Mouse (Mus musculus) kidney, postnatal 0 days (tissue): ENCODE data around the gene Rps15. TPM values are rescaled to one million over a fixed set of nuclear protein-coding genes. Genes with fewer than 3 reads are reported as not detected.

ENCODE experiments used
- ATAC-seq: fragments of 200-750 bp; cut with Nextera tagmentation; replicated peaks from 2 replicates; pipeline ENCODE4 v1.8.0; 2017; ENCODE audit warnings: low read depth, moderate number of reproducible peaks, moderate TSS enrichment, moderate library complexity; ENCODE audit not compliant: low FRiP score
- DNase-seq: peaks from one replicate; pipeline ENCODE4 v3.0.0-alpha.2; 2016; ENCODE audit warnings: low spot score
- H3K27ac ChIP-seq: fragments of 300-500 bp; sonication (generic); 2 replicates; pipeline ENCODE4 v1.5.1; 2014; ENCODE audit warnings: mild to moderate bottlenecking
- H3K27me3 ChIP-seq: fragments of 300-500 bp; sonication (generic); 2 replicates; pipeline ENCODE4 v1.6.1; 2014; ENCODE audit warnings: low read length, mixed read lengths; ENCODE audit not compliant: insufficient read depth
- H3K36me3 ChIP-seq: fragments of 300-500 bp; sonication (generic); 2 replicates; pipeline ENCODE4 v1.6.1; 2014; ENCODE audit warnings: low read length, mixed read lengths; ENCODE audit not compliant: insufficient read depth
- H3K4me1 ChIP-seq: fragments of 300-500 bp; sonication (generic); replicated peaks from 2 replicates; pipeline ENCODE4 v1.6.1; 2014; ENCODE audit warnings: antibody characterized with exemption, low read length, mixed read lengths; ENCODE audit not compliant: insufficient read depth
- H3K4me2 ChIP-seq: fragments of 300-500 bp; sonication (generic); 2 replicates; pipeline ENCODE4 v1.6.1; 2014; ENCODE audit warnings: mild to moderate bottlenecking, low read length, moderate library complexity, mixed read lengths
- H3K4me3 ChIP-seq: fragments of 300-500 bp; sonication (generic); replicated peaks from 2 replicates; pipeline ENCODE4 v1.5.1; 2014; ENCODE audit warnings: low read depth, low read length
- H3K9ac ChIP-seq: fragments of 300-500 bp; sonication (generic); 2 replicates; pipeline ENCODE4 v1.6.1; 2014; ENCODE audit warnings: low read depth, low read length
- H3K9me3 ChIP-seq: fragments of 300-500 bp; sonication (generic); replicated peaks from 2 replicates; pipeline ENCODE4 v1.6.1; 2016; ENCODE audit warnings: low read length, inconsistent platforms, mixed read lengths
- CTCF ChIP-seq: IDR thresholded peaks from 2 replicates; pipeline ENCODE4 v1.5.1; 2016; ENCODE audit warnings: antibody characterized with exemption, low read depth, mild to moderate bottlenecking, moderate library complexity
- WGBS: fragments of 180-500 bp; shearing (Covaris S2); extraction: QIAGEN DNeasy Blood & Tissue Kit; methylation state at CpG from one replicate; pipeline ENCODE4 v1.1.7; 2014; 5-methylcytosine and 5-hydroxymethylcytosine counted together
- polyA plus RNA-seq: library from polyadenylated mRNA; unstranded; fragments of >200 nt; fragmentation: Nextera tagmentation; extraction: Ambion mirVana; gene quantifications from 2 replicates; pipeline ENCODE4 v1.2.1, GENCODE M21; 2015

Gene Rps15
- polyA plus RNA-seq, 1 experiment from 2014 or later, result 1,069 TPM

DNA sequence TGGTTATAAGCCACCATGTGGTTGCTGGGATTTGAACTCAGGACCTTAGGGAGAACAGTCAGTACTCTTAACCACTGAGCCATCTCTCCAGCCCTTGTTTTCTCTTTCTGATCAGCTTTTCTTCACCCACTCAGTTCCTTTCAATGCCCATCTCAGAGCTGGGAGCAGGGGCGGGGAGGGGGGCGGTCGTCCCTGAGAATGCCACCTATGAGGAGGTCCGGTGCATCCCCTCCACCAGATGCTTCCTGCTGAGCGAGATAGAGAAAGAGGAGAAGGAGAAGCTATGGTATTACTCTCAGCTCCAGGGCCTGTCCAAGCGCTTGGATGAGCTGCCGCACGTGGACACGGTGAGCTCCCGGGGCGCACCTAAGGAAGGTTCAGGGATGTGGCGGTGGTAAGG, 12.2 kb downstream of the Rps15 start:
- WGBS, result 22% methylated on average over 12 of the region's 12 CpGs
- Histone ChIP-seq H3K27ac (no peak overlapping the region), H3K9ac (no peak overlapping the region), H3K4me2 (peak overlapping the region; percentile 43), H3K27me3 (peaks cover 24% of the 10 kb centered on the region), H3K9me3 (no peaks in the 10 kb centered on the region), H3K36me3 (no peaks in the 10 kb centered on the region), H3K4me3 (no peak overlapping the region), H3K4me1 (peaks cover 3% of the 10 kb centered on the region; the same call in 1 of the 2 replicates)
- ATAC-seq (no peak), DNase-seq (no peak)
- TF ChIP-seq CTCF, result no peak

DNA sequence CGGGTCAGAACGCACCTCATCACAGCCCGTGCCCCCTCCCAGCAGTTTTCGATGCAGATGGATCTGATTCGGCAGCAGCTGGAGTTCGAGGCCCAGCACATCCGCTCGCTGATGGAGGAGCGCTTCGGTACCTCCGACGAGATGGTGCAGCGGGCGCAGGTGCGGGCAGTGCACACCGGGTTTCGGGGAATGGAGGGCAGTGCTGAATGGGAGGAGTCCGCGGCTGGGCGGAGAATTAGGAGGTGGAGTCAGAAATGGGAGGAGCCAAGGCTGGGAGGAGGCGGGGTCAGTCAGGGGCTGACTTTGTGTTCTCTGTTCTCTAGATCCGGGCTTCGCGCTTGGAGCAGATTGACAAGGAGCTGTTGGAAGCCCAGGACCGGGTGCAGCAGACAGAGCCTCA, 12.6 kb downstream of the Rps15 start:
- WGBS, result 13% methylated on average over 24 of the region's 25 CpGs
- Histone ChIP-seq H3K9ac (no peak overlapping the region), H3K36me3 (no peaks in the 10 kb centered on the region), H3K27me3 (peaks cover 20% of the 10 kb centered on the region), H3K4me2 (peak overlapping the region; percentile 43), H3K4me3 (no peak overlapping the region), H3K4me1 (peaks cover 3% of the 10 kb centered on the region; the same call in 1 of the 2 replicates), H3K9me3 (no peaks in the 10 kb centered on the region), H3K27ac (no peak overlapping the region)
- ATAC-seq (no peak), DNase-seq (peak; percentile 45)
- TF ChIP-seq CTCF, result no peak

DNA sequence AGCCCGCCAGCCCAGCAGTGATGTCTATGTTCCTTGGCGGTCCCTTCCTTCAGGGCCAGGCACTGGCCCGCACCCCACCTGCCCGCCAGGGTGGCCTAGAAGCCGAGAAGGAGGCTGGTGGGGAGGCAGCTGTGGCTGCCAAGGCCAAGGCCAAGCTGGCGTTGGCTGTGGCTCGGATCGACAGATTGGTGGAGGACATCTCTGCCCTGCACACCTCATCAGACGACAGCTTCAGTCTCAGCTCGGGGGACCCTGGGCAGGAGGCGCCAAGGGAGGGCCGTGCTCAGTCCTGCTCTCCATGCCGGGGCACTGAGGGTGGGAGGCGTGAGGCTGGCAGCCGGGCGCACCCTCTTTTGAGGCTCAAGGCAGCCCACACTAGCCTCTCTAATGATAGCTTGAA, 19.3 kb downstream of the Rps15 start:
- DNase-seq, result no peak
- 89% methylated on average over 16 of the region's 16 CpGs for WGBS
- H3K27ac ChIP-seq, result no peak overlapping the region
- no peak for ATAC-seq
- no peak for TF ChIP-seq CTCF
- no peak overlapping the region for H3K4me2 ChIP-seq
- no peak overlapping the region for H3K4me3 ChIP-seq
- H3K9me3 ChIP-seq, result no peaks in the 10 kb centered on the region
- no peaks in the 10 kb centered on the region for H3K4me1 ChIP-seq
- no peaks in the 10 kb centered on the region for H3K36me3 ChIP-seq
- peaks cover 25% of the 10 kb centered on the region; the same call in 1 of the 2 replicates for H3K27me3 ChIP-seq
- H3K9ac ChIP-seq, result no peak overlapping the region

DNA sequence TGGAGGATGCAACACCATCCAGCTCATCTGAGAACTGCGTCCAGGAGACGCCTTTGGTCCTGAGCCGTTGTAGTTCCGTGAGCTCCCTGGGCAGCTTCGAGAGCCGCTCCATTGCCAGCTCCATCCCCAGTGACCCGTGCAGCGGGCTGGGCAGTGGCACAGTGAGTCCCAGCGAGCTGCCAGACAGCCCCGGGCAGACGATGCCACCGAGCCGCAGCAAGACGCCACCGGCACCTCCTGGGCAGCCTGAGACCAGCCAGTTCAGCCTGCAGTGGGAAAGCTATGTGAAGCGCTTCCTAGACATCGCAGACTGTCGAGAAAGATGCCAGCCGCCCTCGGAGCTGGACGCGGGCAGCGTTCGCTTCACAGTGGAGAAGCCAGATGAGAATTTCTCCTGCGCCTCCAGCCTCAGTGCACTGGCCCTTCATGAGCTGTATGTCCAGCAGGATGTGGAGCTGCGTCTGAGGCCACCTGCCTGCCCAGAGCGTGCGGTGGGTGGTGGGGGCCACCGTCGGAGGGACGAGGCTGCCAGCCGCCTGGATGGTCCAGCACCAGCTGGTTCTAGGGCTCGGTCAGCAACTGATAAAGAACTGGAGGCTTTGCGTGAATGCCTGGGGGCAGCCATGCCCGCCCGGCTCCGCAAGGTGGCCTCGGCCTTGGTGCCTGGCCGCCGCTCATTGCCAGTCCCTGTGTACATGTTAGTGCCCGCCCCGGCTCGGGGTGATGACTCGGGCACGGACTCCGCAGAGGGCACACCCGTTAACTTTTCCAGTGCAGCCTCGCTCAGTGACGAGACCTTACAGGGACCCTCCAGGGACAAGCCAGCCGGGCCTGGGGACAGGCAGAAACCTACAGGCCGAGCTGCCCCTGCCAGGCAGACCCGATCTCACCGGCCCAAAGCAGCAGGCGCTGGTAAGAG, 20.6 kb downstream of the Rps15 start:
- peaks cover 3% of the 10 kb centered on the region; the same call in 1 of the 2 replicates for H3K36me3 ChIP-seq

DNA sequence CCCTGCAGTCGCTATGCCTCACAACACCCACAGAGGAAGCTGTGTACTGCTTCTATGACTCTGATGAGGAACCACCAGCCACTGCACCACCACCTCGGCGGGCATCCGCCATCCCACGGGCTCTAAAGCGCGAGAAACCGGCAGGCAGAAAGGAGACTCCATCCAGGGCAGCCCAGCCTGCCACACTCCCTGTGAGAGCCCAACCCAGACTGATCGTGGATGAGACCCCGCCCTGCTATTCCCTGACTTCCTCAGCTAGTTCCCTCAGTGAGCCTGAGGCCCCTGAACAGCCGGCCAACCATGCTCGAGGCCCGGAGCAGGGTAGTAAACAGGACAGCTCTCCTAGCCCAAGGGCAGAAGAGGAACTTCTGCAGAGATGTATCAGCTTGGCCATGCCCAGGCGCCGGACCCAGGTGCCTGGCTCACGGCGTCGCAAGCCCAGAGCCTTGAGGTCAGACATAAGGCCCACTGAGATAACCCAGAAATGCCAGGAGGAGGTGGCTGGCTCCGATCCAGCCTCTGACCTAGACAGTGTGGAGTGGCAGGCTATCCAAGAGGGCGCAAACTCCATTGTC, 21.5 kb downstream of the Rps15 start:
- no peak overlapping the region for H3K9ac ChIP-seq
- no peak for TF ChIP-seq CTCF
- H3K4me3 ChIP-seq, result no peak overlapping the region
- peaks cover 30% of the 10 kb centered on the region; the same call in 1 of the 2 replicates for H3K27me3 ChIP-seq
- no peak overlapping the region for H3K27ac ChIP-seq
- WGBS, result 41% methylated on average over 20 of the region's 20 CpGs
- no peak overlapping the region for H3K4me2 ChIP-seq
- no peaks in the 10 kb centered on the region for H3K4me1 ChIP-seq
- H3K9me3 ChIP-seq, result no peaks in the 10 kb centered on the region
- DNase-seq (no peak), ATAC-seq (no peak)
- peaks cover 3% of the 10 kb centered on the region; the same call in 1 of the 2 replicates for H3K36me3 ChIP-seq

More for the DNA sequence above, 20.6 kb downstream of the Rps15 start:
- ATAC-seq (no peak), DNase-seq (no peak)
- H3K27ac ChIP-seq, result no peak overlapping the region
- no peak for TF ChIP-seq CTCF
- H3K4me1 ChIP-seq, result no peaks in the 10 kb centered on the region
- no peak overlapping the region for H3K4me3 ChIP-seq
- H3K4me2 ChIP-seq, result no peak overlapping the region
- no peak overlapping the region for H3K9ac ChIP-seq
- peaks cover 30% of the 10 kb centered on the region; the same call in 1 of the 2 replicates for H3K27me3 ChIP-seq
- no peaks in the 10 kb centered on the region for H3K9me3 ChIP-seq
- WGBS, result 60% methylated on average over 54 of the region's 54 CpGs

DNA sequence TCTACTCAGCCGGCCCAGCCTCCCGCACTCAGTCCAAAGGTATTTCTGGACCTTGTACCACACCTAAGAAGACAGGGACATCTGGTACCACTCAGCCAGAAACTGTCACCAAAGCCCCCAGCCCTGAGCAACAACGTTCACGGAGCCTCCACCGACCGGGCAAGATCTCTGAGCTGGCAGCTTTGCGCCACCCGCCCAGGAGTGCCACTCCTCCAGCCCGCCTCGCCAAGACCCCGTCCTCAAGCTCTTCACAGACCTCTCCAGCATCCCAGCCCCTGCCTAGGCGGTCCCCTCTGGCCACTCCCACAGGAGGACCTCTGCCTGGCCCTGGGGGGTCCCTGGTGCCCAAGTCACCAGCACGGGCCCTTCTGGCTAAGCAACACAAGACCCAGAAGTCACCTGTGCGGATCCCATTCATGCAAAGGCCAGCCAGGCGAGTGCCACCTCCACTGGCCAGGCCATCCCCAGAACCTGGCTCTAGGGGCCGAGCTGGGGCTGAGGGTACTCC, 22.3 kb downstream of the Rps15 start:
- Histone ChIP-seq H3K4me2 (no peak overlapping the region), H3K9ac (no peak overlapping the region), H3K4me3 (no peak overlapping the region), H3K36me3 (peaks cover 3% of the 10 kb centered on the region; the same call in 1 of the 2 replicates), H3K9me3 (no peaks in the 10 kb centered on the region), H3K27me3 (peaks cover 30% of the 10 kb centered on the region; the same call in 1 of the 2 replicates), H3K4me1 (peaks cover 6% of the 10 kb centered on the region), H3K27ac (no peak overlapping the region)
- WGBS, result 54% methylated on average over 16 of the region's 16 CpGs
- no peak for TF ChIP-seq CTCF
- ATAC-seq (no peak), DNase-seq (no peak)
